Mouse (Mus musculus) cerebellum, adult 2 months (tissue): Measurements from ENCODE around the gene Cenpq.

Experiments
- CTCF ChIP-seq: fragments of 200-500 bp; IDR thresholded peaks from 2 replicates; pipeline ENCODE4 v1.5.1; 2011; ENCODE audit warnings: low read depth, mild to moderate bottlenecking, control low read depth, low read length, moderate library complexity, borderline replicate concordance; ENCODE audit not compliant: insufficient read depth
- POLR2A ChIP-seq: fragments of 200-500 bp; IDR thresholded peaks from 2 replicates; pipeline ENCODE4 v1.6.1; 2011; ENCODE audit warnings: low read length, control low read depth, borderline replicate concordance; ENCODE audit not compliant: insufficient read depth

DNA sequence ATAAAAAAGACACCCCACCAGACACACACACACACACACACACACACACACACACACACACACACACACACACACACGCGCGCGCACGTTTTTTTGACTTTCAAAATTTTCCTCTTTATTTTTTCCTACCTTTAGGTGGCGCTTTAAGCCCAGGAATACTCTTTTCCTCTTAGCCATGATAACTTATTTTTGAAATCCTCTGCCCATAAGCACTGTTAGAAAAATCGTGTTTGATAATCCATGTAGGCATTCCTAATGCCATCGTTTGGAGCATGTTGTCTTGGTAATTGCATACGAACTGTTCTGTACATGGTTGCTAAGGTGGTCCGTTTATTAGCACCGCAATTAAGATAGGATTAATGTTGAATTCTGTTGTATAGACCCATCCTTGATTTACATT lies 43.1 kb upstream of the Cenpq start:
- TF ChIP-seq CTCF (no peak), POLR2A (no peak)
